Mouse (Mus musculus) frontal cortex, postnatal 25 days (tissue): ENCODE measurements around the gene Bcam.

Experiments
- DNase-seq, 2 experiments: peaks; one replicate each; pipeline ENCODE4 v3.0.0; 2022; ENCODE audit warnings: low spot score in 2 of 2

Bcam gene

GRCm38 (mm10) chr7:19754065-19754464 is 16.8 kb downstream of the Bcam start:
- no peak for DNase-seq

GRCm38 (mm10) chr7:19753587-19753986 is 17.2 kb downstream of the Bcam start:
- DNase-seq, result no peak

GRCm38 (mm10) chr7:19752652-19753051 is 18.2 kb downstream of the Bcam start:
- DNase-seq, result no peak

- DNase-seq, result no peak
Measured at GRCm38 (mm10) chr7:19751070-19751383, 19.8 kb downstream of the Bcam start.

- DNase-seq, result peak; percentile 60 to 70
Measured at GRCm38 (mm10) chr7:19750217-19751069, 20.4 kb downstream of the Bcam start, which contains the start of gene Nectin2. Nectin2 (minus strand) TSS chr7:19750483.

- DNase-seq, result peak; percentile 90 to 91
Measured at GRCm38 (mm10) chr7:19749389-19750216, 21.2 kb downstream of the Bcam start.

GRCm38 (mm10) chr7:19748219-19749195 is 22.3 kb downstream of the Bcam start:
- DNase-seq, result no peak

- no peak for DNase-seq
Measured at GRCm38 (mm10) chr7:19747420-19748218, 23.2 kb downstream of the Bcam start.

GRCm38 (mm10) chr7:19746426-19747201 is 24.2 kb downstream of the Bcam start:
- DNase-seq, result no peak

- no peak for DNase-seq
Measured at GRCm38 (mm10) chr7:19745971-19746370, 24.8 kb downstream of the Bcam start.

- no peak for DNase-seq
Measured at GRCm38 (mm10) chr7:19744590-19745385, 26.0 kb downstream of the Bcam start.

GRCm38 (mm10) chr7:19743791-19744190 is 27.0 kb downstream of the Bcam start:
- no peak for DNase-seq

- no peak for DNase-seq
Measured at GRCm38 (mm10) chr7:19742468-19742867, 28.3 kb downstream of the Bcam start.

- DNase-seq, result no peak
Measured at GRCm38 (mm10) chr7:19741329-19742031, 29.3 kb downstream of the Bcam start.

- DNase-seq, result no peak
Measured at GRCm38 (mm10) chr7:19740269-19740668, 30.5 kb downstream of the Bcam start.

- DNase-seq, result no peak
Measured at GRCm38 (mm10) chr7:19738771-19739170, 32.0 kb downstream of the Bcam start.

GRCm38 (mm10) chr7:19736389-19737057 is 34.3 kb downstream of the Bcam start:
- DNase-seq, result no peak

GRCm38 (mm10) chr7:19734178-19734666 is 36.6 kb downstream of the Bcam start:
- no peak for DNase-seq
